Comparison of ENCODE assay signal across 21 mouse cellular contexts in genomic region chr11:62963292-62963691, GRCm38 (mm10). TPM values are rescaled to one million over a fixed set of nuclear protein-coding genes. Genes with fewer than 3 reads are reported as not detected.
"Had no signal": no experiment of that assay in that cellular context is flagged by ENCODE, and none has a peak within 500 bp of the region (broad histone marks: within the 10 kb centered on the region; RNA-seq: fewer than 3 reads in every experiment).

No protein-coding gene starts in this region.

- H3K36me3 ChIP-seq: midbrain, embryonic 10.5 days; midbrain, embryonic 12.5 days; neural tube, embryonic 12.5 days; stomach, embryonic 15.5 days had no signal

- H3K27me3 ChIP-seq: midbrain, embryonic 12.5 days; neural tube, embryonic 12.5 days; stomach, embryonic 15.5 days had no signal

- H3K4me3 ChIP-seq: midbrain, embryonic 10.5 days; midbrain, embryonic 12.5 days; myocyte; neural tube, embryonic 12.5 days; stomach, embryonic 15.5 days had no signal

- H3K9me3 ChIP-seq: midbrain, embryonic 10.5 days; midbrain, embryonic 12.5 days; neural tube, embryonic 12.5 days; stomach, embryonic 15.5 days had no signal

- H3K4me2 ChIP-seq: lung, embryonic 14.5 days; midbrain, embryonic 12.5 days; neural tube, embryonic 12.5 days; stomach, embryonic 15.5 days had no signal

- DNase-seq: lung, adult 18-20 months; lung, embryonic 14.5 days; lung, postnatal 10 days; lung, postnatal 4 days; midbrain, embryonic 14.5 days; right cerebral cortex, postnatal 14 days; thymus, adult 2 months; thymus, postnatal 25 days; thymus, postnatal 4 days had no signal

- H3K27ac ChIP-seq: midbrain, embryonic 10.5 days; midbrain, embryonic 12.5 days; neural tube, embryonic 12.5 days; stomach, embryonic 15.5 days; stomach, postnatal 0 days had no signal

- H3K9ac ChIP-seq: lung, embryonic 14.5 days; midbrain, embryonic 12.5 days; neural tube, embryonic 12.5 days; stomach, embryonic 15.5 days had no signal

RNA-seq across cellular contexts. Expression of gene Cdrt4, which starts 12.3 kb away (rescaled TPM):
- total RNA-seq: megakaryocyte, adult 5-6 weeks; megakaryocyte-erythroid progenitor cell, adult 5-6 weeks; neutrophil, adult 5-6 weeks had no signal
- polyA plus RNA-seq: lung, embryonic 14.5 days; midbrain, embryonic 10.5 days; midbrain, embryonic 12.5 days; midbrain, embryonic 14.5 days; midbrain, embryonic 16.5 days; myocyte; neural tube, embryonic 14.5 days; spleen, adult 2 months; stomach, postnatal 0 days; thymus, adult 2 months had no signal
